Mouse (Mus musculus) liver, adult 2 months (tissue): ENCODE measurements around the gene Glp1r. TPM values are rescaled to one million over a fixed set of nuclear protein-coding genes. Genes with fewer than 3 reads are reported as not detected.

Experiments
- DNase-seq: peaks from one replicate; pipeline ENCODE4 v3.0.0-alpha.2; 2011; ENCODE audit warnings: low read depth, low spot score; ENCODE audit errors: extremely low read depth
- H3K27ac ChIP-seq: fragments of 200-500 bp; replicated peaks from 2 replicates; pipeline ENCODE4 v1.5.1; 2012; ENCODE audit warnings: low read depth, mild to moderate bottlenecking, control low read depth, inconsistent platforms, low read length; ENCODE audit not compliant: insufficient read depth
- H3K27me3 ChIP-seq: fragments of 200-500 bp; 2 replicates; pipeline ENCODE4 v1.6.1; 2012; ENCODE audit warnings: mild to moderate bottlenecking, moderate library complexity, low read length, inconsistent platforms; ENCODE audit not compliant: control insufficient read depth, insufficient read depth
- H3K36me3 ChIP-seq: fragments of 200-500 bp; 2 replicates; pipeline ENCODE4 v1.6.1; 2012; ENCODE audit warnings: low read length, inconsistent platforms; ENCODE audit not compliant: control insufficient read depth, insufficient read depth
- H3K4me1 ChIP-seq: fragments of 200-500 bp; 2 replicates; pipeline ENCODE4 v1.6.1; 2011; ENCODE audit warnings: low read length; ENCODE audit not compliant: control insufficient read depth, insufficient read depth
- H3K4me3 ChIP-seq: fragments of 200-500 bp; 2 replicates; pipeline ENCODE4 v1.5.1; 2011; ENCODE audit warnings: low read depth, mild to moderate bottlenecking, control low read depth, low read length, moderate library complexity; ENCODE audit not compliant: insufficient read depth
- H3K79me2 ChIP-seq: fragments of 200-500 bp; 2 replicates; pipeline ENCODE4 v1.6.1; 2012; ENCODE audit warnings: inconsistent platforms, mild to moderate bottlenecking, low read length, moderate library complexity; ENCODE audit not compliant: control insufficient read depth, insufficient read depth
- H3K9ac ChIP-seq: fragments of 200-500 bp; 2 replicates; pipeline ENCODE4 v1.6.1; 2012; ENCODE audit warnings: low read depth, mild to moderate bottlenecking, control low read depth, inconsistent platforms, low read length
- CTCF ChIP-seq: fragments of 200-500 bp; IDR thresholded peaks from 2 replicates; pipeline ENCODE4 v1.5.1; 2011; ENCODE audit warnings: low read depth, low read length, control low read depth
- POLR2A ChIP-seq: fragments of 200-500 bp; IDR thresholded peaks from 2 replicates; pipeline ENCODE4 v1.6.1; 2011; ENCODE audit warnings: low read length, control low read depth; ENCODE audit not compliant: insufficient read depth; ENCODE audit errors: extremely low read depth
- WGBS: fragments of 180-500 bp; shearing (Covaris S2); methylation state at CpG from one replicate; pipeline ENCODE4 v1.1.7; 2018; 5-methylcytosine and 5-hydroxymethylcytosine counted together
- polyA plus RNA-seq: library from polyadenylated mRNA; depleted of rRNA; stranded (reverse); fragments of >200 nt; gene quantifications from 2 replicates; pipeline ENCODE4 v1.2.3, GENCODE M21; 2012
- total RNA-seq: library from RNA; depleted of rRNA; stranded (reverse); fragments of >200 nt; gene quantifications from 2 replicates; pipeline ENCODE4 v1.2.3, GENCODE M21; 2014

Gene Glp1r
- total and polyA plus RNA-seq, 2 experiments: 0.02 to 0.09 TPM

GRCm38 (mm10) chr17:30969983-30970382 is 68.4 kb downstream of the Glp1r start:
- Histone ChIP-seq H3K79me2 (no peaks in the 10 kb centered on the region), H3K27ac (no peak overlapping the region), H3K27me3 (no peaks in the 10 kb centered on the region), H3K9ac (no peak overlapping the region), H3K4me1 (no peaks in the 10 kb centered on the region), H3K36me3 (no peaks in the 10 kb centered on the region), H3K4me3 (no peak overlapping the region)
- TF ChIP-seq POLR2A (no peak), CTCF (no peak)
- no peak for DNase-seq
- WGBS: 58% methylated on average over 4 of the region's 4 CpGs

DNA sequence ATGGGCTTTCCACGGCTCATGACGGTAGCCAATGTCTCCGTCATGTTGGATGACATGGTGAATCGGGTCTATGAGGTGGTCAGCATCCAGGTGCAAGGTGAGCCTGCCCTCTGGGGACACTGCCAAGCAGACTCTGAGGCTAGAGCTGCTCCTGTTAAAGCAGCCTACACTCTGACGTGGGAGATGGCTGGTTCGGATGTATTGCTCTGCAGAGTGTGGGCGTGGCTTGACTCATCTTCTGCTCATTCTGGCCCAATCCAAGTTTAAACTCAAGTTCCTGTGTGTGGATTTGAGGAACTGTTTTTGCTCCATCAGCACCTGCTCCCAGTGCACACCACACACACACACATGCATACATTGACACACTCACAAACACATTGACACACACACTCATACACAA is 70.3 kb downstream of the Glp1r start:
- Histone ChIP-seq H3K27ac (no peak overlapping the region), H3K4me3 (no peak overlapping the region), H3K27me3 (no peaks in the 10 kb centered on the region), H3K79me2 (no peaks in the 10 kb centered on the region), H3K4me1 (no peaks in the 10 kb centered on the region), H3K9ac (no peak overlapping the region), H3K36me3 (no peaks in the 10 kb centered on the region)
- TF ChIP-seq CTCF: no peak
- TF ChIP-seq POLR2A: no peak
- WGBS: 84% methylated on average over 7 of the region's 7 CpGs
- no peak for DNase-seq

DNA sequence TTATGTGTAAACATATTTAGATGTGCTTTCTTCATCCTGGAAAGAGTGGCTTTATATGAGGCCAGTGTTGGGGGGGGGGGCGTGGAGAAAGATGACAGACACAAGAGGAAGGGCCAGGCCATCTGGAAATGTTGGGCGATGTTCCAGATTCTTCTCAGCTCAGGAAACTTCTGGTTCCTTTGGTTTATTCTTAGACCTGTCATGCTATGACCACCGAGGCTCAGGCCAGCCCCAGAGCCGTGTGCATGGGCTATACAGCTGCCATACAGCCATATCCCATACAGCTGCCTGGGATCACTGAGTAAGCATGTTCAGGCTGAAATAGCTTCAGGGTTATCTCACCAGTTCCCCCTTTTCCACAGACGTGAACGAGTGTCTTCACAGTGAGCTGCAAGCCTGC is 71.7 kb downstream of the Glp1r start:
- Histone ChIP-seq H3K4me1 (no peaks in the 10 kb centered on the region), H3K36me3 (no peaks in the 10 kb centered on the region), H3K27me3 (no peaks in the 10 kb centered on the region), H3K4me3 (no peak overlapping the region), H3K9ac (no peak overlapping the region), H3K79me2 (no peaks in the 10 kb centered on the region), H3K27ac (no peak overlapping the region)
- TF ChIP-seq CTCF: no peak
- no peak for TF ChIP-seq POLR2A
- 68% methylated on average over 6 of the region's 6 CpGs for WGBS
- DNase-seq: no peak

DNA sequence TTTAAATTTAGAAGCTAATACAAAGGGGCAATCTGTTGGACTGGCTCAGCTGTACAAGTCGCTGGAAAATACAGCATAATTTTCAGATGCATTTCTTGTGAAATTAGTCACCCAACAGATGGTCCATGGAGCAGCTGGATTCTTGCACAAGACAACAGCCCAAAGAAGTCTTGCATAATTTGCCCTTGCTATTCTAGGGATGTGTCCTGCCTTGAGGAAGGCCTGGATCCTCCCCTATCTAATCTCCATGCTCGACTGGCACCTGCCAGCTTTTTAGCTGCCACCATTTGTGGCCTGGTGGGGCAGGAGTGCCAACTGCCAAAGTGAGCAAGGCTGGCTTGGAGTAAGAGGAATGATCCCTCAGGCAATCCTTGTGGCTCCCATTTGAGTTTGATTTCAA is 75.7 kb downstream of the Glp1r start:
- 51% methylated on average over 2 of the region's 2 CpGs for WGBS
- no peak overlapping the region for H3K9ac ChIP-seq
- H3K4me1 ChIP-seq: no peaks in the 10 kb centered on the region
- no peak for DNase-seq
- H3K36me3 ChIP-seq: no peaks in the 10 kb centered on the region
- no peaks in the 10 kb centered on the region for H3K79me2 ChIP-seq
- TF ChIP-seq POLR2A (no peak), CTCF (no peak)
- H3K27ac ChIP-seq: no peak overlapping the region
- H3K4me3 ChIP-seq: no peak overlapping the region
- H3K27me3 ChIP-seq: no peaks in the 10 kb centered on the region

- H3K9ac ChIP-seq: no peak overlapping the region
- WGBS: 72% methylated on average over 10 of the region's 10 CpGs
- DNase-seq: no peak
- TF ChIP-seq POLR2A (no peak), CTCF (no peak)
- H3K27me3 ChIP-seq: no peaks in the 10 kb centered on the region
- H3K36me3 ChIP-seq: no peaks in the 10 kb centered on the region
- H3K79me2 ChIP-seq: no peaks in the 10 kb centered on the region
- H3K27ac ChIP-seq: no peak overlapping the region
- H3K4me3 ChIP-seq: no peak overlapping the region
- H3K4me1 ChIP-seq: no peaks in the 10 kb centered on the region
Measured at GRCm38 (mm10) chr17:30978556-30978955, 76.9 kb downstream of the Glp1r start.

GRCm38 (mm10) chr17:30983521-30983920 is 81.9 kb downstream of the Glp1r start:
- DNase-seq: no peak
- no peak overlapping the region for H3K9ac ChIP-seq
- no peak overlapping the region for H3K27ac ChIP-seq
- WGBS: 69% methylated on average over 4 of the region's 4 CpGs
- H3K27me3 ChIP-seq: no peaks in the 10 kb centered on the region
- H3K79me2 ChIP-seq: no peaks in the 10 kb centered on the region
- no peak overlapping the region for H3K4me3 ChIP-seq
- no peaks in the 10 kb centered on the region for H3K4me1 ChIP-seq
- H3K36me3 ChIP-seq: no peaks in the 10 kb centered on the region
- TF ChIP-seq CTCF (no peak), POLR2A (no peak)
